Mouse (Mus musculus) intestine, postnatal 0 days (tissue): ENCODE results near the gene Enpp4. TPM values are rescaled to one million over a fixed set of nuclear protein-coding genes. Genes with fewer than 3 reads are reported as not detected.

ENCODE experiments used
- ATAC-seq: fragments of 200-750 bp; cut with Nextera tagmentation; 2 replicates; pipeline ENCODE4 v1.8.0; 2017; ENCODE audit warnings: mild to moderate bottlenecking, moderate TSS enrichment, moderate library complexity
- H3K27ac ChIP-seq: fragments of 300-500 bp; sonication (generic); 2 replicates; pipeline ENCODE4 v1.5.1; 2014; ENCODE audit warnings: mild to moderate bottlenecking, low read depth, low read length, moderate library complexity
- H3K27me3 ChIP-seq: fragments of 300-500 bp; sonication (generic); replicated peaks from 2 replicates; pipeline ENCODE4 v1.6.1; 2014; ENCODE audit warnings: low read length, mixed read lengths; ENCODE audit not compliant: control insufficient read depth, insufficient read depth
- H3K36me3 ChIP-seq: fragments of 300-500 bp; sonication (generic); 2 replicates; pipeline ENCODE4 v1.6.1; 2014; ENCODE audit warnings: mild to moderate bottlenecking, moderate library complexity; ENCODE audit not compliant: control insufficient read depth, insufficient read depth
- H3K4me1 ChIP-seq: fragments of 300-500 bp; sonication (generic); replicated peaks from 2 replicates; pipeline ENCODE4 v1.6.1; 2014; ENCODE audit warnings: antibody characterized with exemption, low read length, mixed read lengths; ENCODE audit not compliant: control insufficient read depth, insufficient read depth
- H3K4me2 ChIP-seq: fragments of 300-500 bp; sonication (generic); replicated peaks from 2 replicates; pipeline ENCODE4 v1.6.1; 2014; ENCODE audit warnings: low read depth, mild to moderate bottlenecking, moderate library complexity
- H3K4me3 ChIP-seq: fragments of 300-500 bp; sonication (generic); 2 replicates; pipeline ENCODE4 v1.5.1; 2014; ENCODE audit warnings: low read depth, low read length
- H3K9ac ChIP-seq: fragments of 300-500 bp; sonication (generic); 2 replicates; pipeline ENCODE4 v1.6.1; 2014; ENCODE audit warnings: mild to moderate bottlenecking, low read depth, low read length
- H3K9me3 ChIP-seq: fragments of 300-500 bp; sonication (generic); 2 replicates; pipeline ENCODE4 v1.6.1; 2016; ENCODE audit warnings: mixed run types; ENCODE audit not compliant: control insufficient read depth
- CTCF ChIP-seq: sonication (generic); IDR thresholded peaks from 2 replicates; pipeline ENCODE4 v1.5.1; 2016; ENCODE audit warnings: low read depth, mild to moderate bottlenecking, control low read depth, antibody characterized with exemption, moderate library complexity
- WGBS: fragments of 180-500 bp; shearing (Covaris S2); extraction: QIAGEN DNeasy Blood & Tissue Kit; methylation state at CpG from one replicate; pipeline ENCODE4 v1.1.7; 2014; 5-methylcytosine and 5-hydroxymethylcytosine counted together
- polyA plus RNA-seq: library from polyadenylated mRNA; unstranded; fragments of >200 nt; fragmentation: Nextera tagmentation; extraction: Ambion mirVana; gene quantifications from 2 replicates; pipeline ENCODE4 v1.2.1, GENCODE M21; 2015

The Enpp4 gene
- polyA plus RNA-seq, 1 experiment from 2014 or later = 3.1 TPM

DNA sequence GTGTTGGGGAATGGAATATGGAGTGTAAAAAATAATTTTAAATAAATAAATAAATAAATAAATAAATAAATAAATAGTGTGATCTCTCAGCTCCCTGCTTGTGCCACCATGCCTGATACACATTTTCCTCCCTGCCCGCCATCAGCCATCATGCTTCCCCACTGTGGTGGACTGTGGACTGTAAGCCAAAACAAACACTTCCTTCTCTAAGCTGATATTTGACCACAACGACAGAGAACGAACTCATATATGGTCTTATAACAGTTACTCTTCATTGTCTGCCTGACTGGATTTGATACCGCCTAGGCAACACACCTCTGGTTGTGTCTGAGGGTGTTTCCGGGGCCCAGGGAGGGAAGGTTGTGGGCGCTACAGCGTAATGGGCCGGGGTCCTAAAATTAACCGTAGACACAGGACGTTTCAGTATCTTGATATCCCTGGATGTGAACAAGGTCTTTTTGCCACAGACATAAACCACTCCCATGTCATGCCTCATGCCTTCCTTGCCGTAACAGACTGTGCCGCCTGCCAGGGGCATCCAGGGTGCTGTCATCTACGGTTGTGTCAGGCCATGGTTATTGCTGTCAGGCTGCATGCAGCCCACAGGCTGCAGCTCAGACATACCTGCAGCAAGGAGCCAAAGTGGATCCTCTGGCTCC is 23.6 kb upstream of the Enpp4 start:
- H3K27ac ChIP-seq = no peak overlapping the region
- no peak for TF ChIP-seq CTCF
- 73% methylated on average over 13 of the region's 13 CpGs for WGBS
- no peak for ATAC-seq
- no peaks in the 10 kb centered on the region for H3K36me3 ChIP-seq
- no peaks in the 10 kb centered on the region for H3K27me3 ChIP-seq
- no peak overlapping the region for H3K9ac ChIP-seq
- 0 out of 2 replicates have a peak, but pooled peaks cover 3% of the 10 kb centered on the region for H3K9me3 ChIP-seq
- no peaks in the 10 kb centered on the region for H3K4me1 ChIP-seq
- no peak overlapping the region for H3K4me2 ChIP-seq
- no peak overlapping the region for H3K4me3 ChIP-seq

- no peak overlapping the region for H3K9ac ChIP-seq
- no peak for TF ChIP-seq CTCF
- WGBS = 64% methylated on average over 12 of the region's 12 CpGs
- no peaks in the 10 kb centered on the region for H3K36me3 ChIP-seq
- no peaks in the 10 kb centered on the region for H3K9me3 ChIP-seq
- no peaks in the 10 kb centered on the region for H3K4me1 ChIP-seq
- no peaks in the 10 kb centered on the region for H3K27me3 ChIP-seq
- H3K4me2 ChIP-seq = no peak overlapping the region
- no peak overlapping the region for H3K27ac ChIP-seq
- H3K4me3 ChIP-seq = no peak overlapping the region
- ATAC-seq = no peak
Observed at GRCm38 (mm10) chr17:44121366-44122100, 15.9 kb upstream of the Enpp4 start.

- Histone ChIP-seq H3K9ac (no peak overlapping the region), H3K4me3 (no peak overlapping the region), H3K4me2 (no peak overlapping the region), H3K9me3 (no peaks in the 10 kb centered on the region), H3K27me3 (no peaks in the 10 kb centered on the region), H3K36me3 (no peaks in the 10 kb centered on the region), H3K4me1 (no peaks in the 10 kb centered on the region), H3K27ac (no peak overlapping the region)
- TF ChIP-seq CTCF = no peak
- no peak for ATAC-seq
- 71% methylated on average over 4 of the region's 4 CpGs for WGBS
Observed at GRCm38 (mm10) chr17:44118231-44118630, 12.6 kb upstream of the Enpp4 start.

DNA sequence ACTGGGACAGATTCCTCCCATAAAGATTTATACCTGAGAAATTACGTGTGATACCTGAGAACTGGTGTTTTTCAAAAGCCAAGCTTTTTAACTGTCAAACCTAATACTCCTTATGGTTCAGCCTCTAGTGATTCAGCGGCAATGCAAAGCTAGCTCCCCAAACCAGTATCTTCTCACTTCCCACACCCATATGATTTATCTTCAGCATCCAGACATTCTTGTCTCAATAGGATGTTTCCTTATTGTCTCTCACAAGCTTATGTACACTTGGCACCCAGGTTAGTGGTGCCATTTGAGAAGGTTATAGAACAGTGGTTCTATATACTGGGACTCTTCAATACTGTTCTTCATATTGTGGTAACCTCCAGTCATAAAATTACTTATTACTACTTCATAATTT is 12.1 kb upstream of the Enpp4 start:
- Histone ChIP-seq H3K9ac (no peak overlapping the region), H3K4me2 (no peak overlapping the region), H3K9me3 (no peaks in the 10 kb centered on the region), H3K27ac (no peak overlapping the region), H3K36me3 (no peaks in the 10 kb centered on the region), H3K4me1 (no peaks in the 10 kb centered on the region), H3K4me3 (no peak overlapping the region), H3K27me3 (no peaks in the 10 kb centered on the region)
- WGBS = 85% methylated on average over 2 of the region's 2 CpGs
- no peak for ATAC-seq
- TF ChIP-seq CTCF = no peak

DNA sequence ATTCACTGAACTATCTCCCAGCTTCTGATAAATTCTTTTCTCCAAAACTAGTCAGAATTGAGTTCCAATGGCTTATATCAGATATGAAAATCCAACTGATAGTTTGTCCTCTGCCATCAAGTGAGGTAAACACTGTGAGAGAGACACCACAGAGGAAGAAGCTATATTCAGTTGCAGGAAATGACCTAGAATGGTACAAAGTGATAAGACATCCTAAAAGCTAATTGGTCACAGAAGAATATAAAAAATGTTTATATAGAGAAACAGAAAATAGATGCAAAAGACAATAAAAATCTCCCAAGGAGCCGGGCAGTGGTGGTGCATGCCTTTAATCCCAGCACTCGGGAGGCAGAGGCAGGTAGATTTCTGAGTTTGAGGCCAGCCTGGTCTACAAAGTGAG is 11.0 kb upstream of the Enpp4 start:
- no peak overlapping the region for H3K4me3 ChIP-seq
- H3K27ac ChIP-seq = no peak overlapping the region
- no peak for ATAC-seq
- H3K4me1 ChIP-seq = no peaks in the 10 kb centered on the region
- H3K27me3 ChIP-seq = no peaks in the 10 kb centered on the region
- H3K9me3 ChIP-seq = no peaks in the 10 kb centered on the region
- no peak overlapping the region for H3K9ac ChIP-seq
- no peak overlapping the region for H3K4me2 ChIP-seq
- 90% methylated on average over 2 of the region's 2 CpGs for WGBS
- no peaks in the 10 kb centered on the region for H3K36me3 ChIP-seq
- TF ChIP-seq CTCF = no peak

DNA sequence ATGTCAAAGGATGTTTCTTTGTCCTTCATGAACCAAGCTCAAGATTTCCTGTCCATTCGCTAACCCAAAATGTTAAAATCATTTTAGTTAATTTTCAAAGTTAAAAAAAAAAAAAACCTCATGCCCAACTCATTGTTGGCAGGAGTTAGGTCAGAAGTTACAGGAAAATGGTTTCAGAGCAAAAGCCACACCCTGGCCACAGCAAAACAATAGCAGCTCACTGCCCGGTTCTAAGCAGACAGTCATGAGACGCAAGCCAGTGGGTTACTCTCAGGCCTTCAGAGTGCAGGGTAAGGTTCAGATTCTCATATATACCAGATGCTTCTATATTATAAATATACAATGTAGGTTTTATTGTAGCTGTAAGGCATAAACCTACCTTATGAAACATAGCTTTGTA is 2.7 kb upstream of the Enpp4 start:
- Histone ChIP-seq H3K27me3 (no peaks in the 10 kb centered on the region), H3K36me3 (no peaks in the 10 kb centered on the region), H3K9me3 (no peaks in the 10 kb centered on the region), H3K4me3 (no peak overlapping the region), H3K9ac (no peak overlapping the region), H3K4me2 (no peak overlapping the region), H3K27ac (no peak overlapping the region), H3K4me1 (0 out of 2 replicates have a peak, but pooled peaks cover 5% of the 10 kb centered on the region)
- 66% methylated on average over 3 of the region's 3 CpGs for WGBS
- no peak for ATAC-seq
- TF ChIP-seq CTCF = no peak
